Mouse (Mus musculus): ENCODE data around the gene Zfp628. TPM values are rescaled to one million over a fixed set of nuclear protein-coding genes. Genes with fewer than 3 reads are reported as not detected.
"Not testable (repeated sequence)": the region's sequence is repeated elsewhere in the genome, so short reads cannot be mapped to it uniquely, and the experiment has no call there.

Zfp628 gene
- total RNA-seq (2021): 10 to 100 TPM; 12.7 to 13.2 TPM

DNA sequence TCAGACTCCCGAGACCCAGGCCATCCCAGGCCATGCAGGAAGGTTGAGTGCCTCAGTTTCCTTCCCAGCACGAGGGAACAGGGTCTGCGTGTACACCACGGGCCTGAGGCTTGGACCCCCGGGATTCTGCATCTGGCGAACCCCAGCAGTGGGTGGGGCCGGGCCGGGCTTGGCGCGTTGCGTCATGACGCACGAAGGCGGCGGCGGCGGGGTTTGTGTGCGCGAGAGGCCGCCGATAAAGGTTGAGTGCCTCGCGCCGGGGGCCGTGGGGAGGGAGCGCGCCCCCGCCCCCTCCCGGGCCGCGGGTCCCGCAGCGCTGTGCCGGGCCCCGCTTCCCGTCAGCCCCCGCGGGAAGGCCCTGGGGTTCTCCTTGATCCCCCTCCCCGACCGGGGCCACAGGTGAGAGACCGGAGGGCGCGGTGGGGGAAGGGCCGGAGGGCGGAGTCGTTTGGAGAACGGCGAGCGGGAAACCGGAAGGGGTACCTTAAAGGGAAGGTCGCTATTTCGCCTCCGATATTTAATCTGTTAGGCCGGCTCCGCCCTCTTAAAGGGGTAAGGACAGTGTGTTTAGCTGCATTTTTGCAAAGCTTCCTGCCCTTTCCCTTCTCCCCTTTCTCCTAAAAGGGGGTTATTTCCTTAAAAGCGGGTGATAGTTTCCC is at the start of gene Zfp628:
Gene Zfp628 (plus strand): TSS at position 211 of the 659 bp plus-strand sequence.
- peak; percentile 94 to 95 for DNase-seq

DNA sequence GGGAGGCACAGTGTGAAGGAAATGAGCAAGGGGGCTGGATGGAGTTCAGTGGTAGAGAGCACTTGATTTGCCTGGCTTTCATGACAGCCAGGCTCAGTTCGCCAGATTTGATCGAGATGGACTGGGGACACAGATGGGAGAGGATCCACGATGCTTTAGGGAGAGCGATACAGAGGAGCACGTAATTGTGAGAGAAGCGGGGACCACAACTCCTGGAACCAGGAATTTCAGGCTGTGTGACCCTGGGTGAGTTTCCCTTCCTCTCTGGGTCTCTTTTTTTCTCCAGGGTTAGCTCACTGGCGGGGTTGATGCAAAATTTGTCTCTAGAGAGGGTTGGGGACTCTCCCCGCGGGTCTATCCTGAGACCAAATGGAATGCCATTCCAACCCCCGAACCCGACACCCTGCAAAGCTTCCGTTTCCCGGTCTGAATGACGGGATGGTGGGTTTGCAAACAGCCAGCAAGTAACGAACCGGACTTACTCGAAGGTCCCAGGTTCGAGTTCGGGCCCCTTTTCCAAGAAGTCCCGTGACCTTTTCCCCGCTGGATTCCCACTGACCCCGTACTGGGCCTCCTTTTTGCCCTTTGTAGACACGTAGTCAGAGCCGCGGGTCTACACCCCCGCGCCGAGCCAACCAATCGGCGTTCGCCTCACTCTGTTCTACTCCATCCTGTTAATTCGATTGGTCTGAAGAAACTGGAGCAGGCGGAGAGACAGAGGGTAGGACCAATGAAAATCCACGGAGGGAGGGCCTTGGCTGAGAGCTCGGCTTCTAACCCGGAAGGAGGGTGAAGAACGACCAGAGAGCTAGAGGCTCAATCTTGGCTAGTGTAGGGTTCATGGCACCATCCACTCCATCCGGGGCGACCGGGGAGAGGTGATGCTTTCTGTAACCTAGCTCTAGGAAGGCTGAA is 49.2 kb upstream of the Zfp628 start:
- DNase-seq: peak; percentile 95 to 96

DNA sequence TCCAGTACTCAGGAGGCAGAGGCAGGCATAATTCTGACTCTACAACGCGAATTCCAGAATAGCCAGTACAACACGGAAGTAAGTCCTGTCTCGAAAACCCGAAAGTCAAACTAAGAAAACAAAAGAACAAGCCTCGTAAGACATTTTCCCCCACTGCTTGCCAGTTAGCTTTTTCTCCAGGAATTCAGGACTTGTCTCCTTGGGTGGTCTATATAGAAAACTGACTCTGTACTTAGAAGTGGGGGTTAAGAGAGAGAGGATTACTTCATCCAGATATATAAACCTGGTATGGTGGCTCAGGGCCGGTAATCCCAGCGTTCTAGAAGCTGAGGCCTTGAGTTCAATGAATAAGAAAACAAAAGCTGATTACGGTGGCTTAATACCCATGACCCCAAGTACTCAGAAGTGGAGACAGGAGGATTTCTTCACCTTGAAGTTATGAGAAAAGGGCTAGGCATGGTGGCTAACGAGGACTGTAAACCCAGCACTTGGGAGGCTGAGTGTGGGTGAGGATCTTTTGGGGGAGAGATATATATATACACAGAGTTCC is 48.3 kb upstream of the Zfp628 start:
- no peak for DNase-seq

DNA sequence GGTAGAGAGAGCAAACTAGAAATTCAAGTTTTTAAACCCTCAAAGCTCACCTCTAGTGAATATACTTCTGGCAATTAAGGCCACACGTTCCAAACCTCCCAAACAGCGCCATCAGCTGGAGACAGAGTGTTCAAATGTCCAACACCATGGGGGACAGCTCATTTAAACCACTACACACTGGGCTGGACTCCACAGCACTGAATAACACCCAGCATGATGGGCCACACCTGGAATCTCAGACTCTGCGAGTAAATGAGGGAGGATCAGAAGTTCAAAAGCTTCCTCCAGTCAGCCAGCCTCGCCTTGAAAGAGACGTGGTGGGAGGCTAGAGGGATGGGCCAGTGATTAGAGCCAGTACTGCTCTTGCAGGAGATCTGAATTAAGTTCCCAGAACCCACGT is 44.9 kb upstream of the Zfp628 start, which contains the start of gene Isoc2b:
Gene Isoc2b (minus strand): TSS at position 126 of the 400 bp plus-strand sequence.
- no peak for DNase-seq

DNA sequence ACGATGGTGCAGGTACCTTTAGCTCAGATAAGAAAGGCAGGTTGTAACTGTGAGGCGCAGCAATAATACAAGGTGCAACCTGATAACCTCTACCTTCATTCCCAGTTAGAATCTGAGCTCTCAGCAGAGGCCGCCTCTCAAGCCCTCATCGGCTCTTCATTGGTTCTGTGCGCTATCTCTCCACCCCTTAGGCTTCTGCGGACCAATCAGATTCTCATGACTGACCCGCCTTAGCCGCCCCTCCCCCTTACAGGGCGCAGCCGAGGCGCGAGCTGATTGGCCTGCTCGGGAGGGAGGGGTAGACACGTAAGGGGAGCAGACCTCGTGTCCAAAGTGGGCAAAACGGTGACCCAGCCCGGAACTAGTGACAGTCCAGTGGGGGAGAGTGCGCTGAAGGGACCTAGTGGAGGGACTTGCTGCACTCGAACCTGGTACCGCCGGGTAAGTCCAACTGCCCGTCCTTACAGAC is 38.2 kb upstream of the Zfp628 start, which contains the start of gene Isoc2a:
Gene Isoc2a (plus strand): TSS at position 401 of the 469 bp plus-strand sequence.
- DNase-seq: peak; percentile 83 to 85

DNA sequence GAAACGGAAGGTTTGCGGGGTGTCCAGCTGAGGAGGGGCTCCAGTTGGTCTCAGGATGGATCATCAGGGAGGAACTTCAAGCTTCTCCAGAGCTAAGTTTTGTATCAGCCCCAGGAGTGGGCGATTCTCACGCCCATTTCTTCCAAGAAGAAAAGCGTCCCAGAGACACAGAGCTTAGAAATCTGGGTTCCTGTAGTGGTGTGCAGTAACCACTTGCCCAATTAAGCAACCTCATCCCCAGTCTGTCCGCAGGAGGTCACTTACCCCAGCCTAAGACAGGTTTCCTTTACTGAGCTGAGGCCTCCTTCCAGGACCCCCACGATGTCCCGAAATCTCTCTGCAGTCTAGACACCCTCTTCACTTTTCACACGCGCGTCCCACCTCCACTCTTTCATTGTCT is 37.8 kb upstream of the Zfp628 start:
- no peak for DNase-seq

DNA sequence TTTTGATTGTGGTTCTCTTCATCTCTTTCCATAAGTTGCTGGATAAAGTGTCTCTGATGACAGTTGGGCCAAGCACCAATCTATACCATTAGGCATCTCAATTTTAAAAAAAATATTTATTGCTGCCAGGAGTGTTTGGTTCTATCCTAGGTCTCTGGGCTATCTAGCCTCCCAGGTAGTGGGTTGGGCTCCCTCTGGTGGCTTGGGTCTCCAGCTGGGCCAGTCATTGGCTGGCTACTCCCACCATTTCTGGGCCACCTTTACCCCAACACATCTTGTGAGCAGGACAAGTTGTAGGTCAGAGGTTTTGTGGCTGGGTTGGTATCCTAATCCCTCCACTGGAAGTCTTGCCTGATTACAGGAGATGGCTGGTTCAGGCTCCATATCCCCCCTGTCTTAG is 36.8 kb upstream of the Zfp628 start:
- DNase-seq: no peak

DNA sequence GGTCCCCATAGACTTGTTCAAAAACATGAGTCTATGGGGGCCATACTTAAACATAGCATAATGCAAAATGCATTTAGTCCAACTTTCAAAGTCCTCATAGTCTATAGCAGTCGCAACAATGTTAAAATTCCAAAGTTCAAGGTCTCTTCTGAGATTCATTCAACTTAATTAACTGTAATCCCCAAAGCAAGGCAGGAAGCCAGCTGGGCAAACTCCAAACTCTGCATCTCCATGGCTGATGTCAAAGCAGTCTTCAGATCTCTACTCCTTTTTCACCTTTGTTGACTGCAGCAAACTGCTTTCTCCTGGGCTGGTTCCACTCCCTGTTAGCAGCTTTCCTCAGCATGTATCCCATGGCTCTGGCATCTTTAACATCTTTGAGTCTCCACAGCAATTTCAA is 36.0 kb upstream of the Zfp628 start:
- DNase-seq: not testable (repeated sequence)

DNA sequence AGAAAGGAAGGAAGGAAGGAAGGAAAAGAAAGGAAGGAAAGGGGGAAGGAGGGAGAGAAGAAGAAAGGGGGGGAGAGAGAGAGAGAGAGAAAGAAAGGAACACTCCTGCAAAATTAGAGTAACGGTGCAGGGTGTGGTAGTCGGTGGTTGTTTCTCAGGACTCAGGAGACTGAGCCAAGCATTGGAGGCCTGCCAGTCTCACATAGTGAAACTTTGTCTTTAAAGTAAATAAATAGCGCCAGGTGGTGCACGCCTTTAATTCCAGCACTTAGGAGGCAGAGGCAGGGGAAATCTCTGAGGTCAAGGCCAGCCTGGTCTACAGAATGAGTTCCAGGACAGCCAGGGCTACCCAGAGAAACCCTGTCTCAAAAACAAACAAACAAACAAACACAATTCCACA is 28.3 kb upstream of the Zfp628 start:
- no peak for DNase-seq

DNA sequence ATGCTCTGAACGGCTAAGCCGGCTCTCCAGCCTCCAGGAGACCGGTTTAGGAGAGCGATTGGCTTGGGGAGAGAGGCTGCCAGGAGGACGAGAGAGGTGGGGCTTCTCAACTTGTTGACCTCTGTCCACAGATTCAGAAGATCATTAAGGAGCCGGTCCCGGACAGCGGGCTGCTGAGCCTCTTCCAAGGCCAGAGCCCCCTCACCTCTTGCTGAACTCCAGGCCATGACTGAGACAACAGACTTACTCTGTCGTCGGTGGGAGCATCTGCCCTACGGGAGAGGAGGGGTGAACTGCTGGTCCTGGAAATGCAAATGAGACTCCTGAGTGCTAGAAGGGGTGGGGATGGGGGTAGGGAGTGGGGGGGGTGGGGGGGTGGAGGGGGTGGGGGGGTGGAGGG is 19.8 kb upstream of the Zfp628 start:
- DNase-seq: no peak

DNA sequence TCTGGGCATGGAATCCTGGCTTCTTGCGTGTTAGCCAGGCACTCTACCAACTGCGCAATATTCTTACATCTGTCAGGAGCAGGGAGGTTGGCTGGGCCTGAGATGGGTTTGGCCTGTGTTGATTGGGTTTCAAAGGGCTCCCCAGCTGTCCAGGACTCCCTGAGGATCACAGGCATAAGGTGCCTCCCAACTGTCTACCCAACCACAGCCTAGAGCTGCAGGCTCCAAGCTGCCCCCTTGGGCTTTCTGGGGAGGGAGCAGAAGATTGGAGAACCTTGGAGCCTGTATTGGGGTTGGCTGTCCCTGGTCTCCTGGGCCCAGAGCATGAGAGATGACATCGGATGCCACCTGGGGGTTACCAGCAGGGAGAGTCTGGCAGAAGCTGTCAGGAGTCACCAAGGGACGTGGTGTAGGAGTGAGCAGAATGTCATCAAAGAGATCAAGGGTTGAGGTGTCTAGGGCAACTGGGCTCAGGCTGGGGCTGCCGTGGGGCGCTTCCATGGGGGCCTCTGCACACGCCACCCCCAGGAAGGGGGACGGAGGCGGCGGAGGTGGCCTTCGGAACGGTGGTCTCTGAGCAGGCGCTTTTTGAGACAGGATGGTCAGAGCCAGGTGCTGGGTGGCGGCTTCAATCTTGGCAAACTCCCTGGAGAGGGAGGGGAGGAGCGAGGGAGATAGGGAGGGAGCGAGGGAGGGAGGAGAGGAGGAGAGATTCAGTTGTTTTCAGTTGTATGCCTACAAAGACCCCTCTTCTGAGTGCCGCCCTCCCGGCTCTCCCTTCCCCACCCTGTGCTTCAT is 16.0 kb upstream of the Zfp628 start:
- no peak for DNase-seq

DNA sequence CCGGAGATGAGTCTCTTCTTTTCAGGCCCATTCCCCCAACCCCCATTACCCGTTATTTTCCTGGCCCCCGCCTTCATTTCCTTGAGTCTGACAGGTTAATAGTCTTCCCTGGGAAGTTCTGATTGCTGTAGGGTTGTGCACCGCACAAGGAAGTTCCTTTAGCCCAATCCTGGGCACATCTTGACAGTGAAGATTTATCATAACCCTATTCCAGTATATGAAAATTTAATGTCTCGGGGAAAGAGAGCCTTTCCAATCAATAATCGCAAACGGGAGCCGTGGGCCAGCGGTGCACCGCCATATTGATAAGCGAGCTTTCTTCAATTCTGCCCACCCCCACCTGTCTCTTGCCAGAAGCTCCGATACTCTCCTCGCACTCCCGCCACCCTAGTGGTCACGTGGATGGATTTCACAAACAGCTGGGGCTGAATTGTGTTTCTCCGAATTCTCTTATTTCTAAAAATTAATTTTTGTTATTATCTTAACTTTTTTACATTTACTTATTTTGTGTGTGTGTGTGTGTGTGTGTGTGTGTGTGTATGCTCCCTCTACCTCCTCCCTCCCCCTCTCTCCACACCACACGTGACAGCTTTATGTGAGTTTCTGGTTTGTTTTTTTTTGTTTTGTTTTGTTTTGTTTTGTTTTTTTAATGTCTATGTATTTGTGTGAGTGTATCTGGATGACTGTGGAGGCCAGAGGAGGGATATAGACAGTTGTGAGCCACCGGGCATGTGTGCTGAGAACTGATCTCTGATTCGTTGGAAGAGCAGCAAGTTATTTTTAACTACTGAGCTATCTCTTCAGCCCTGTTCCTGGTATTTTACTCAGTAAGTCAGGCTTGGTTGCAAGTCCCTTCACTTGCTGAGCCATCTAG is 15.1 kb upstream of the Zfp628 start:
- no peak for DNase-seq

DNA sequence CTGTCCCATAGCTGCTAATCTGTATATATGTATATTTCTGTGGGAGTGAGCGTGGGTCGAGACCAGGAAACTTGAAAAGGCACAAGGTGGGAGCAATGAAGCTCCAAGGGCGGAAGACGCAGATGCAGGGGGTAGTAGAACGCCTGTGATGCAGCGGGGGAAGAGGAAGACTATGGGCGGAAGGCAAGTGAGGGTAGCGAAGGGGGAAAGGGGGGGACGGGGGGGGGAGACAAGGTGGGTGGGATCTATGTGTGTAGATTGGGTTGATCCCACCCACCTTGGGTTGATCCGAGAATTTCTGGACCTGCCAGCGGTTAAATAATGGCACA is 14.5 kb upstream of the Zfp628 start:
- DNase-seq: no peak

DNA sequence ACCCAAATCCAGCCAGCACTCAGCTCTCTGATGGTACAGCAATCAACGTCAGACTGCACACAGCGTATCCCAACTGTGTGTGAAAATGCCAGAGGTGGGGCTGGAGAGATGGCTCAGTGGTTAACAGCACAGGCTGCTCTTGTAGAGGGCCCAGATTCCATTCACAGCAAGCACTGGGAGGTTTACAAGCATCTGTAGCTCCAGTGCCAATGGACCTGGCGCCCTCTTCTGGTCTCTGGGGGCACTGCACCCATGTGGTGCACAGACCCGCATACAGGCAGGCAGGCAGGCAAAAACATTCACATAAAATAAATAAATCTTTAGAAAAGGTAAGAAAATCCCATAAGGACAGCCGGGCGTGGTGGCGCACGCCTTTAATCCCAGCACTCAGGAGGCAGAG is 13.8 kb upstream of the Zfp628 start:
- no peak for DNase-seq

DNA sequence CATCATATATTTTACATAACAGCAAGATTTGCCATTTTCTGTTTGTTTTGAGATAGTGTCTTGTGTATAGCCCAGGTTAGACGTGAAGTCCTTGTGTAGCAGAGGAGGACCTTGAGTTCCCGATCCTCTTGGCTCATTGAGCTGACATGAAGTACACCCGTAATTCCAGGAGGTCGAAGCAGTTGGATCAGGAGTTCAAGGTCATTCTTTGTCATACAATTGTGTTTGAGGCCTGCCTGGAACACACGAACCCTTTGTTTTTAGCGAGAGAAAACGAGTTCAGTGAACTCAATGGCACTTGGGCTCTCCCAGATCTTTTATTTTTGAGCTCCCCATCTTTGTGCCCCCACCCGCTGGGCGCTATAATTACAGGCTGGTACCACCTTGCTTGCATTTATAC is 12.6 kb upstream of the Zfp628 start:
- no peak for DNase-seq

DNA sequence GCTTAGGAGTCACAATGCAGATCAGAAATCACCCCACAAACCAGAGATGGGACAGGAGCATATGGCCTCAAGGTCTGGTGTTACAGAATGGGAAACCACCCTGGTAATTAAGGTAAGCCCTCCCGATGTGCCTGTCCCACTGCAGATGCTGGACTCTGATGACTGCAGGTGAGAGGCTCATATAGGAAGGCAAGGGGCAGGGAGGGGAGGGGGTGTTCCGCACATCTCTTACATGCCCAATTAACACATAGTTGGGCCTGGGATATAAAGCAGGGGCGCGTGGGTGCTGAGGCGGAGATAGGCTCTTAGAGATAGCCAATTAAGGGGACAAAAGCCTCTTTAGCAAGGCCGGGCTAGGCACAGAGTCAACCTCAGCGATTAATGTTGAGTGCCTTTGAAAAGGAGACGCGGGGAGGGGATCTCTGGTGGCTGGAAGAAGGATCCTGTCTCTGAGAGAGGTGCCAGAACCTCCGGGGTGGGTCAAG is 8.5 kb upstream of the Zfp628 start, which contains the start of gene Gm36210:
Gene Gm36210 (minus strand): TSS at position 51 of the 485 bp plus-strand sequence.
- no peak for DNase-seq

DNA sequence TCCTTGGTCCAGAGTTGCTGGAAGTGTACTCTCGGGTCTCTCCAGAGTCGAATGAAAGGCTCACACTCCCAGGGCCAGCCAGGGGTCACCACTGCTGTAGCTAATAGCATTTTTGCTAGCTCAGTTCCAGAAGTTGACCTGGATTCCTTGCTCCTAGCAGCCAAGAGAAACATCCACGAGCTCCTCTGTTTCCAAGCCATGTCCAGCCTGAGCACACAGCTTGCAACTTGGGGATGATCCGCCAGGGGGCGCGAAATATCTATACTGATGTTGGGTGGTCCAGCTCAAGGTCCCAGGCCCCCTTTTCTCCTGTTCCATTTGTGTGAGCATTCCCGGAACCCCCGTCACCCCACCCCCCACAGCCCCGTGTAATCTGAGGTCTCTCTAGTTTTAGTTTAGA is 3.5 kb upstream of the Zfp628 start:
- DNase-seq: no peak

DNA sequence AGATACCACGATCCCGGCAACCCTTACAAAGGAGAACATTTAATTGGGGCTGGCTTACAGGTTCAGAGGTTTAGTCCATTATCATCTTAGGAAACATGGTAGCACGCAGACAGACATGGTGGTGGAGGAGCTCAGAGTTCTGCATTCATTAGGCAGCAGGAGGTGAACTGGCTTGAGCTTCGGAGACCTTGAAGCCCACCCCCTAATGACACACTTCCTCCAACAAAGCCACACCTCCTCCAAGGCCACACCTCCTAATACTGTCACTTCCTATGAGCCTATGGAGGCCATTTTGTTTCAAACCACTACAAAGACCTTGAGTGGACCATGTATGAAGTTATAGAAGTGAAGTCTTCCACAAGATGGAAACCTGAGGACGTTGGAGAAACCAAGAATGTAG is 2.8 kb upstream of the Zfp628 start:
- DNase-seq: no peak

DNA sequence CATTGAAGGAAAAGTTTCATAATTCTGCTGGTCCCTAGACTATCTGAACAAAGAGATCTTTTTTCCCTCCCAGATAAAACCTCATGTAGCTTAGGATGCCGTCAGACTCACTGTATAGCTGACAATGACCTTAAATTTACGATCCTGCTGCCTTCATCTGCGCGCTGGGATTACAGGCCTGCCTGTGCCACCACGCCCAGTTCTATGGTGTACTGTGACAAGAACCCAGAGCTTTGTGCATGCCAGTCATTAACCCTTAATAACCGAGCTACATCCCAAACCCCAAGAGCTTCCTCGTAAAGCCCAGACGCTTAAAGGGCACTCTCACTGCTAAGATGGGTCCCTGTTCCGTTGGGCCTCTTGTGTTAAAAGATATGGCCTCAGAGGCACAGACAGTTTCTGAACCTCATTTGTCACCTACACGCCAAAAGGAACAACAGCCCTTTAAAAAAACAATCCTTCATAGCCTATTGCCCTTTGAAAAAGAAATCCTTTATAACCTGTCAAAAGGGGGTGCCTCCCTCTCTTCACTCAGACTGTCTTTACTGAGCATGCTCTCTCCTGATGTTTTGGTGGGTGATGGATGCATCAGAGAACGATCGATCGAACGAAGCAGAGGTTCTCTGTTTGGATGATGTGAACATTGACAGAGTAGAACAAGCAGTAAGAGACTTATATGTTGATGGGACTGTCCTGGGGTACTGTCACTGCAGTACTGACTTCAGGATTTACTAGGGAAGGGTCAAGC is 826 bp downstream of the Zfp628 start:
- no peak for DNase-seq

DNA sequence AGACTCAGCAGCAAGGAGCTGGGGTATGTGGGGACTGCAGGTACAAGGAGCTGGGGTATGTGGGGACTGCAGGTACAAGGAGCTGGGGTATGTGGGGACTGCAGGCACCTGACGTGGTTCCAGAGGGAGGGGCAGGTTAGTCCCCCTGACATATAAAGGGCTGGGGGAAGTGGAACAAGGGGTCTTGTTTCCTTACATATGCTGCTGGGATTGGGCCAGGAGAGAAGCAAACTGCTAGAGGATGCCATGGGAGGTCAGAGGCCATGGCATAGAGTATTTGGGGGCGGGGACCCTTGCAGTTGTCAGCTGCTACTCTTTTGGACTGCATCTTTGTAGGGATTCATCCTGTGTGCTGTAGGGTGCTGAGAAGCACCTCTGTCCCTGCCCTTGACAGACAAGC is 2.5 kb downstream of the Zfp628 start:
- DNase-seq: no peak

DNA sequence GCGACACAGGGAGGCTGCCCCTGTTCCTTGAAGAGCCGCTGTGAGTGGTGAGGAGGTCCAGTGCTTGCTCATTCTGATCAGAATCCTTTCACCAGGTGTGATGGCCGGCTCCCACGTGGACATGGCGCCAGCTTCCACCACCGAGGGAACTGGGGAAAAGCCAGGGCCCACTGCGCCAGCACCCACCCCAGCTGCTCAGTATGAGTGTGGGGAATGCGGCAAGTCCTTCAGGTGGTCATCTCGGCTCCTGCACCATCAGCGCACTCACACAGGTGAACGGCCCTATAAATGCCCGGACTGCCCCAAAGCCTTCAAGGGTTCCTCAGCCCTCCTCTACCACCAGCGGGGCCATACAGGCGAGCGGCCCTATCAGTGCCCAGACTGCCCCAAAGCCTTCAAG is 3.7 kb downstream of the Zfp628 start:
- DNase-seq: no peak
